Mouse (Mus musculus) lung, embryonic 16.5 days (tissue): Measurements from ENCODE around the gene Mettl21c. TPM values are rescaled to one million over a fixed set of nuclear protein-coding genes. Genes with fewer than 3 reads are reported as not detected.

ENCODE experiments used
- ATAC-seq: fragments of 200-750 bp; cut with Nextera tagmentation; 2 replicates; pipeline ENCODE4 v1.8.0; 2017; ENCODE audit warnings: low read depth, mild to moderate bottlenecking, moderate library complexity
- H3K27ac ChIP-seq: fragments of 300-500 bp; sonication (generic); 2 replicates; pipeline ENCODE4 v1.5.1; 2014; ENCODE audit warnings: mild to moderate bottlenecking, control low read depth, low read length
- H3K27me3 ChIP-seq: fragments of 300-500 bp; sonication (generic); 2 replicates; pipeline ENCODE4 v1.6.1; 2014; ENCODE audit warnings: low read depth, low read length, mixed read lengths; ENCODE audit not compliant: control insufficient read depth, insufficient read depth
- H3K36me3 ChIP-seq: fragments of 300-500 bp; sonication (generic); 2 replicates; pipeline ENCODE4 v1.6.1; 2014; ENCODE audit warnings: low read length; ENCODE audit not compliant: control insufficient read depth, insufficient read depth
- H3K4me1 ChIP-seq: fragments of 300-500 bp; sonication (generic); replicated peaks from 2 replicates; pipeline ENCODE4 v1.6.1; 2014; ENCODE audit warnings: low read length, mixed read lengths; ENCODE audit not compliant: control insufficient read depth, insufficient read depth
- H3K4me2 ChIP-seq: fragments of 300-500 bp; sonication (generic); 2 replicates; pipeline ENCODE4 v1.6.1; 2014; ENCODE audit warnings: low read depth, low read length, control low read depth
- H3K4me3 ChIP-seq: fragments of 300-500 bp; sonication (generic); 2 replicates; pipeline ENCODE4 v1.5.1; 2014; ENCODE audit warnings: mild to moderate bottlenecking, low read length, control low read depth
- H3K9ac ChIP-seq: fragments of 300-500 bp; sonication (generic); 2 replicates; pipeline ENCODE4 v1.6.1; 2014; ENCODE audit warnings: low read length, control low read depth
- H3K9me3 ChIP-seq: fragments of 300-500 bp; sonication (generic); 2 replicates; pipeline ENCODE4 v1.6.1; 2016; ENCODE audit warnings: low read length; ENCODE audit not compliant: control insufficient read depth
- WGBS: fragments of 180-500 bp; shearing (Covaris S2); extraction: QIAGEN DNeasy Blood & Tissue Kit; methylation state at CpG from one replicate; pipeline ENCODE4 v1.1.7; 2014; 5-methylcytosine and 5-hydroxymethylcytosine counted together
- polyA plus RNA-seq: library from polyadenylated mRNA; unstranded; fragments of >200 nt; fragmentation: Nextera tagmentation; extraction: Ambion mirVana; gene quantifications from 2 replicates; pipeline ENCODE4 v1.2.1, GENCODE M21; 2015

The Mettl21c gene
- polyA plus RNA-seq, 1 experiment from 2014 or later: 0.55 TPM

DNA sequence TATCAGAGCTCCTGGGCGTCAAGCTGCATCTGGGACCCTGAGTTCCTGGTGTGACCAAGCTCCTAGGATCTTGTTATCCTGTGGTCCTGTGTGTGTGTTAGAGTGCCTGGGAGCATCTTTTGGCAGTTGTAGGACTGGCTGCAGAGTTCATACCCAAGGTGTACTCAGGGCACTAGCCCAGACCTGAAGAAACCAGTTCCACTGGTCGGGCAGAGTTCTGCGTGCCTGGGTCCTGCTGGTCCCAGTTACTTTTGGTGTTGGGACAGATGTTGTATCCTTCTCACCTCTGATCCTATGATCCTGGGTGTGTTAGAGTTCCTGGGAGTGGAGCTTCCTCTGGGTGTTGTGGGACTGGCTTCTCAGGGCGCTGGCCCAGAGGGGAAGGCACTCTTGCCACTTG lies 55.5 kb downstream of the Mettl21c start:
- no peaks in the 10 kb centered on the region for H3K4me1 ChIP-seq
- 85% methylated on average over 4 of the region's 4 CpGs for WGBS
- no peaks in the 10 kb centered on the region for H3K27me3 ChIP-seq
- H3K36me3 ChIP-seq: peaks cover 10% of the 10 kb centered on the region
- H3K4me3 ChIP-seq: no peak overlapping the region
- ATAC-seq: no peak
- H3K4me2 ChIP-seq: no peak overlapping the region
- H3K9ac ChIP-seq: no peak overlapping the region
- no peak overlapping the region for H3K27ac ChIP-seq
- no peaks in the 10 kb centered on the region for H3K9me3 ChIP-seq

Other genes with a start within 250 kb of the Mettl21c start
- 25.6 and 28.6 TPM in 2 replicates for gene Uxs1, start 192.2 kb downstream of the Mettl21c start, polyA plus RNA-seq
- gene Tpp2, start 86.4 kb downstream of the Mettl21c start, polyA plus RNA-seq: 62.9 and 63.4 TPM in 2 replicates
- 0.08 and 0.11 TPM in 2 replicates for gene Gm8251, start 41.9 kb upstream of the Mettl21c start, polyA plus RNA-seq
- gene Tex30, start 82.4 kb upstream of the Mettl21c start, polyA plus RNA-seq: 85.8 and 87.3 TPM in 2 replicates
- 56.6 and 58.7 TPM in 2 replicates for gene Kdelc1, start 98.8 kb upstream of the Mettl21c start, polyA plus RNA-seq
- 16.3 and 18.2 TPM in 2 replicates for gene Bivm, start 98.9 kb upstream of the Mettl21c start, polyA plus RNA-seq
- gene Ercc5, start 127.7 kb upstream of the Mettl21c start, polyA plus RNA-seq: 22.1 and 23.6 TPM in 2 replicates
- 2.7 and 4.0 TPM in 2 replicates for gene Mettl21e, start 198.9 kb upstream of the Mettl21c start, polyA plus RNA-seq